Mouse (Mus musculus): ENCODE data around the gene Aff2. TPM values are rescaled to one million over a fixed set of nuclear protein-coding genes. Genes with fewer than 3 reads are reported as not detected.

The Aff2 gene
- polyA plus RNA-seq, 1 experiment from 2014 or later = 0.70 TPM

- Histone ChIP-seq H3K4me3 (ENCODE audit: low read depth, low read length) (no peak overlapping the region), H3K27me3 (ENCODE audit: control insufficient read depth, insufficient read depth, low read length) (no peaks in the 10 kb centered on the region), H3K4me2 (replicated peaks; ENCODE audit: low read depth) (no peak overlapping the region), H3K9ac (ENCODE audit: low read length) (no peak overlapping the region), H3K27ac (replicated peaks) (no peak overlapping the region), H3K9me3 (ENCODE audit: control insufficient read depth, low read length) (no peaks in the 10 kb centered on the region), H3K36me3 (ENCODE audit: control insufficient read depth, insufficient read depth, low read length) (no peaks in the 10 kb centered on the region), H3K4me1 (replicated peaks; ENCODE audit: control insufficient read depth, insufficient read depth) (no peaks in the 10 kb centered on the region)
- WGBS = 80% methylated on average over 2 of the region's 2 CpGs
- no peak for TF ChIP-seq EP300 (optimal IDR thresholded peaks at IDR 0.05)
- TF ChIP-seq CTCF (IDR thresholded peaks at IDR 0.05; ENCODE audit: low read depth) = no peak
- ATAC-seq (ENCODE audit: low FRiP score, low TSS enrichment) = no peak
- no peak for DNase-seq (ENCODE audit: low spot score)
Observed at GRCm38 (mm10) chrX:69460896-69461295, 100.8 kb downstream of the Aff2 start.

GRCm38 (mm10) chrX:69502061-69502460 is 142.0 kb downstream of the Aff2 start:
- Histone ChIP-seq H3K9me3 (ENCODE audit: control insufficient read depth, low read length) (no peaks in the 10 kb centered on the region), H3K36me3 (ENCODE audit: control insufficient read depth, insufficient read depth, low read length) (no peaks in the 10 kb centered on the region), H3K4me1 (replicated peaks; ENCODE audit: control insufficient read depth, insufficient read depth) (no peaks in the 10 kb centered on the region), H3K4me3 (ENCODE audit: low read depth, low read length) (no peak overlapping the region), H3K27me3 (ENCODE audit: control insufficient read depth, insufficient read depth, low read length) (no peaks in the 10 kb centered on the region), H3K27ac (replicated peaks) (no peak overlapping the region), H3K4me2 (replicated peaks; ENCODE audit: low read depth) (no peak overlapping the region), H3K9ac (ENCODE audit: low read length) (no peak overlapping the region)
- ATAC-seq (ENCODE audit: low FRiP score, low TSS enrichment) (no peak), DNase-seq (ENCODE audit: low spot score) (no peak)
- no peak for TF ChIP-seq EP300 (optimal IDR thresholded peaks at IDR 0.05)
- TF ChIP-seq CTCF (IDR thresholded peaks at IDR 0.05; ENCODE audit: low read depth) = no peak
- 33% methylated on average over 3 of the region's 3 CpGs for WGBS

GRCm38 (mm10) chrX:69518040-69518575 is 158.0 kb downstream of the Aff2 start:
- Histone ChIP-seq H3K4me2 (replicated peaks; ENCODE audit: low read depth) (no peak overlapping the region), H3K9ac (ENCODE audit: low read length) (no peak overlapping the region), H3K27ac (replicated peaks) (no peak overlapping the region), H3K9me3 (ENCODE audit: control insufficient read depth, low read length) (no peaks in the 10 kb centered on the region), H3K36me3 (ENCODE audit: control insufficient read depth, insufficient read depth, low read length) (no peaks in the 10 kb centered on the region), H3K27me3 (ENCODE audit: control insufficient read depth, insufficient read depth, low read length) (no peaks in the 10 kb centered on the region), H3K4me1 (replicated peaks; ENCODE audit: control insufficient read depth, insufficient read depth) (no peaks in the 10 kb centered on the region), H3K4me3 (ENCODE audit: low read depth, low read length) (no peak overlapping the region)
- TF ChIP-seq CTCF (IDR thresholded peaks at IDR 0.05; ENCODE audit: low read depth) (no peak), EP300 (optimal IDR thresholded peaks at IDR 0.05) (no peak)
- WGBS = 73% methylated on average over 6 of the region's 6 CpGs
- DNase-seq (ENCODE audit: low spot score) = no peak
- ATAC-seq (ENCODE audit: low FRiP score, low TSS enrichment) = no peak

GRCm38 (mm10) chrX:69540811-69541210 is 180.7 kb downstream of the Aff2 start:
- ATAC-seq (ENCODE audit: low FRiP score, low TSS enrichment) (no peak), DNase-seq (ENCODE audit: low spot score) (no peak)
- H3K9ac ChIP-seq (ENCODE audit: low read length) = no peak overlapping the region
- WGBS = 43% methylated on average over 1 of the region's 1 CpGs
- no peak overlapping the region for H3K27ac ChIP-seq (replicated peaks)
- TF ChIP-seq CTCF (IDR thresholded peaks at IDR 0.05; ENCODE audit: low read depth) (no peak), EP300 (optimal IDR thresholded peaks at IDR 0.05) (no peak)
- no peak overlapping the region for H3K4me2 ChIP-seq (replicated peaks; ENCODE audit: low read depth)
- no peaks in the 10 kb centered on the region for H3K27me3 ChIP-seq (ENCODE audit: control insufficient read depth, insufficient read depth, low read length)
- no peaks in the 10 kb centered on the region for H3K36me3 ChIP-seq (ENCODE audit: control insufficient read depth, insufficient read depth, low read length)
- no peaks in the 10 kb centered on the region for H3K9me3 ChIP-seq (ENCODE audit: control insufficient read depth, low read length)
- H3K4me3 ChIP-seq (ENCODE audit: low read depth, low read length) = no peak overlapping the region
- H3K4me1 ChIP-seq (replicated peaks; ENCODE audit: control insufficient read depth, insufficient read depth) = no peaks in the 10 kb centered on the region

- Histone ChIP-seq H3K4me2 (replicated peaks; ENCODE audit: low read depth) (no peak overlapping the region), H3K9ac (ENCODE audit: low read length) (no peak overlapping the region), H3K9me3 (ENCODE audit: control insufficient read depth, low read length) (no peaks in the 10 kb centered on the region), H3K4me3 (ENCODE audit: low read depth, low read length) (no peak overlapping the region), H3K4me1 (replicated peaks; ENCODE audit: control insufficient read depth, insufficient read depth) (no peaks in the 10 kb centered on the region), H3K27me3 (ENCODE audit: control insufficient read depth, insufficient read depth, low read length) (no peaks in the 10 kb centered on the region), H3K27ac (replicated peaks) (no peak overlapping the region), H3K36me3 (ENCODE audit: control insufficient read depth, insufficient read depth, low read length) (no peaks in the 10 kb centered on the region)
- 77% methylated on average over 2 of the region's 2 CpGs for WGBS
- TF ChIP-seq CTCF (IDR thresholded peaks at IDR 0.05; ENCODE audit: low read depth) = no peak
- ATAC-seq (ENCODE audit: low FRiP score, low TSS enrichment) = no peak
- DNase-seq (ENCODE audit: low spot score) = no peak
Observed at GRCm38 (mm10) chrX:69579903-69580459, 219.9 kb downstream of the Aff2 start.

- Histone ChIP-seq H3K27ac (replicated peaks) (no peak overlapping the region), H3K9ac (ENCODE audit: low read length) (no peak overlapping the region), H3K4me1 (replicated peaks; ENCODE audit: control insufficient read depth, insufficient read depth) (no peaks in the 10 kb centered on the region), H3K36me3 (ENCODE audit: control insufficient read depth, insufficient read depth, low read length) (no peaks in the 10 kb centered on the region), H3K4me3 (ENCODE audit: low read depth, low read length) (no peak overlapping the region), H3K4me2 (replicated peaks; ENCODE audit: low read depth) (no peak overlapping the region), H3K9me3 (ENCODE audit: control insufficient read depth, low read length) (no peaks in the 10 kb centered on the region), H3K27me3 (ENCODE audit: control insufficient read depth, insufficient read depth, low read length) (no peaks in the 10 kb centered on the region)
- DNase-seq (ENCODE audit: low spot score) (no peak), ATAC-seq (ENCODE audit: low FRiP score, low TSS enrichment) (no peak)
- TF ChIP-seq EP300 (optimal IDR thresholded peaks at IDR 0.05) (no peak), CTCF (IDR thresholded peaks at IDR 0.05; ENCODE audit: low read depth) (no peak)
Observed at GRCm38 (mm10) chrX:69608793-69609192, 248.7 kb downstream of the Aff2 start.

Data from stomach, postnatal 0 days (tissue).